Mouse (Mus musculus) neutrophil, adult 5-6 weeks (primary cell): ENCODE measurements at regions not wholly inside any gene's neighbourhood (a gene's known extent, or its start where the extent isn't known, plus 50 kb on each side); places are given as distances from the start of the nearest gene placed in this dataset.
"Not testable (repeated sequence)": the region's sequence is repeated elsewhere in the genome, so short reads cannot be mapped to it uniquely, and the experiment has no call there.

Source experiments
- ATAC-seq: fragments of 151-379, 151-347 bp; 2 replicates; pipeline ENCODE4 v1.8.0; 2017; ENCODE audit warnings: mild to moderate bottlenecking, moderate TSS enrichment; ENCODE audit not compliant: insufficient number of reproducible peaks, poor library complexity, low FRiP score, severe bottlenecking; ENCODE audit errors: extremely low read depth

DNA sequence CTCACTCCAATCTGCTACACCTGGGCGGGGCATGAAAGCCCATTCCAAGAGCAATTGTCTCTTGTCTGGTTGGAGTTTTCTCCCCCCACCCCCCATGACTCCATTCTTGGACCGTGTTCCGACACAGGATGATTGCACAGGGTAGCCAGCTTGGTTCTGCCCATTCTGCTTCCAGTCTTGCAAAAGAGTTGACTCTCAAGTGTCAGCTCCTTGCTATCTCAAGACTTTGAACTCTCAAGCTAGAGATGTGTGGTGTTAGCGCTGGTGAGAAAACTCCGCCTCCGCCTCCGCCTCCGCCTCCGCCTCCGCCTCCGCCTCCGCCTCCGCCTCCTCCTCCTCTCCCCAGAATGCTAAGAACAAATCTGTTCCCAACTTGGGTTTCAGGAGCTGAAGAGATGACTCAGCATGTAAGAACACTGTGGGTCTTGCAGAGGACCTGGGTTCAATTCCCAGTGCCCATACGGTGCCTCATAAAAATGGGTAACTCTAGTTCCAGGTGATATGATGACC, 135.1 kb downstream of the Bcat1 start:
- ATAC-seq, result no peak

- no peak for ATAC-seq
These were observed 137.3 kb downstream of the Bcat1 start for GRCm38 (mm10) chr6:144938613-144939236.

- no peak for ATAC-seq
These were observed 138.8 kb downstream of the Bcat1 start for GRCm38 (mm10) chr6:144937211-144937610.

GRCm38 (mm10) chr6:144933722-144934235, 142.2 kb downstream of the Bcat1 start:
- ATAC-seq, result no peak

DNA sequence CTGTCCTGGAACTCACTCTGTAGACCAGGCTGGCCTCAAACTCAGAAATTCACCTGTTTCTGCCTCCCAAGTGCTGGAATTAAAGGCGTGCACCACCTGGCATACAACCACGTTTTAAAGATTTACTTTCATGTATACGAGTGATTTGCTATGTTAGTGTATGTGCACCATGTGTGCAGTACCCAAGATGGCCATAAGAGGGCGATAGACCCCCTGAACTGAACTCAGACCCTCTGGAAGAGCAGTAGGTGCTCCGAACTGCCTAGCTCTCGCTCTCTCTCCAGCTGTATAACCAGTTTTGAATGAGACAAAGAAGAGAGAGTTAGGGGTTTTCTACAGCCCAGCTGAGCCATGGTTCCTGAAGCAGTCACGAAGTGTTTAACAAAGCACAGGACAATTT, 143.6 kb downstream of the Bcat1 start:
- ATAC-seq, result no peak

DNA sequence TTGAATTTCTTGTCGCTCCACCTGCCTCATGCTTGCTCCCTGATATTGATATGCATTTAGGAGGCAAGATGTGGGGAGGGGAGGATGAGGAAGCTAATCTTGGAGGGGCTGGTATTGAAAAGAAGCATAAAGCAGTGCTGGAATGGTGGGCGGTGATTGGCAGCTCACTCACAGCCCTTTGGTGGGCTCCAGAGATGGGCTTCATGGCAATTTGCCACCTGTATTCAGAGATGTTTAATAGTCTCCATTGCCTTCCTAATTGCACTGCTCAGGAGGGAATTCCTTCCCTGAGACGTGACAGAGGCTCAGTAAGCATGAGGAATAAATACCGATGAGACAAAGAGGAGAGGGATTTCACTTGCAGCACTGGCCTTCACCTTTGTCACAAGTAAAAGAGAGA, 146.0 kb downstream of the Bcat1 start:
- ATAC-seq, result no peak

DNA sequence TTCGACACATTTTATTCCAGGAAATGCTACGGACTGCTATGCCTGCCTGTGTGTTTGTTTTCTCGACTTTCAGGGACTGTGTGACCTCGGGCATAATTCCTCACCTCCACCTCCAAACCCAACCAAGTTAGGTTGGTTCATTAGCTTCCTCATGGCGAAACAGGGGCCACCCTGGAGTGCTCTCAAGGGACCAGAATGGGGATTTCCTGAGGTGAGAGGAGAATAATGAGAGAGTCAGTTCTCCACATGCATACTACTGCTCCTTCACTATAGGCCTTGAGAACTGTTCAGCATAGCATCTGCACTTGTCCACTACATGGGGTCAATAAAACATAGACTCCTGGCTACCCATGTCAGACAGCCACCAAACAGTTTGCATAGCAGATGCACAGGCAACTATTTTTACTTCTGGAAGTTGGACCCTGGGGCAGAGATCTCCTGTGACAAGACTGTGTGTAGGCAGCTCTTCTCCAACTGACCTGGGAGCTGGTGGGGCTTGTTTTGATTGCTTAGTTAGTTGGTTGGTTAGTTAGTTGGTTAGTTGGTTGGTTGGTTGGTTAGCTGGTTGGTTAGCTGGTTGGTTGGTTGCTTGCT, 146.6 kb downstream of the Bcat1 start:
- ATAC-seq, result no peak

DNA sequence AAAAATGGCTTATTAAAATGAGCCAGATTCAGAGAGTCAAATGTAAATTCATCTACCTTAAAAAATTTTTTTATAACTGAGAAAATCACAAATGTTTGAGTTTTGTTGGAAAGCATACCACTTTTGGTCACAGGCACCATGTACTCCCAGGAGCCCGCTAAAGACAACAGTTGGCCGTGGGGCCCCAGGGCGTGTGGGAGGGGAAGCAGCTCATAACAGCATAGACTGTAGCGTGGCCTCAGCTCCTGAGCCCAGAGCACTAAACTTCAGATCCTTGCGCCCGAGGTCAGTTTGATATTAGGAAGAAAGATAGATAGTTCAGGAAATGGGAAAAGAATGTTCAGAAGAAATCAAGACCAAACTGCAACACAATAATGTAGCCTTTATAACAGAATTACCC, 145.8 kb upstream of the Sox5 start:
- no peak for ATAC-seq

- peak; percentile 74 for ATAC-seq
These were observed 141.0 kb upstream of the Sox5 start for GRCm38 (mm10) chr6:144922762-144923161.

GRCm38 (mm10) chr6:144919750-144920149, 138.0 kb upstream of the Sox5 start:
- peak; percentile 45 for ATAC-seq

DNA sequence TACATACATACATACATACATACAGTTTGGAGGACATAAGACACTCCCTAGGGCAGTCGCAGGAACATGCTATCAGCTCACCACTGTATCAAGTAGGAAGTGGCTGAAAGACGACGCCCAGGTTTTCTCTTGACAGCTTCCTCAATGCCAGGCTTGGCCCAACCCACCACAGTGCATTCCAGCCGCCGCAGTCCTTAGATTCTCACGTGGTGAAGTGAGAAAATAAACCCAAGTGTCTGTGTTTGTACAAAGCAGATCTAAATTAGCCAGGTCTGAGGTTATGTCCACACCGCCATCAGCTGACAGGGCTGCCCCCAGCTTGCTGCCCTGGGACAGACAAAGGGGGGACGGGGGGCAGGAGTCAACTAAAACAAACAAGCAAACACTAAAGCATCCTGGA, 135.4 kb upstream of the Sox5 start:
- ATAC-seq, result peak; percentile 50; the same call in 1 of the 2 replicates

- ATAC-seq, result no peak
These were observed 130.0 kb upstream of the Sox5 start for GRCm38 (mm10) chr6:144911781-144912180.

GRCm38 (mm10) chr6:144910392-144910791, 128.6 kb upstream of the Sox5 start:
- ATAC-seq, result peak; percentile 31; the same call in 1 of the 2 replicates

- no peak for ATAC-seq
These were observed 126.9 kb upstream of the Sox5 start for GRCm38 (mm10) chr6:144908646-144909045.

DNA sequence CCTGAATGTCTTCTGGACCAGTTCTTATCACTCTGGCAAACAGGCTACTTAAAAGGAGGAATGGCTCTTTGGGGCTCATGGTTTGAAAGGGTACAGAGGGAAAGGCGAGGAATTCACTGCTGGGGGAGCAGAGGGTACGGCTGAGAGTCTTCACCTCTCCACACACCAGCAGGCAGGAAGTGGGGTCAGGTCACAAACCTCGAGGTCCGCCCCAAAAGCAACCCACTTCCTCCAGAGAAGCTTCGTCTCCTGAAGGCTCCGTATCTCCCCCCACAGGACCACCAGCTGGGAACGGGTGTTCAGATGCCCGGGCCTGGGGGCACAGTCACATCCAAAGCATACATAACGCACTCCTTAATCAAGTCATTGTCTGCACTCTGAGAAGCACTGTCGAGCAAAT, 121.4 kb upstream of the Sox5 start:
- ATAC-seq, result peak; percentile 21; the same call in 1 of the 2 replicates

DNA sequence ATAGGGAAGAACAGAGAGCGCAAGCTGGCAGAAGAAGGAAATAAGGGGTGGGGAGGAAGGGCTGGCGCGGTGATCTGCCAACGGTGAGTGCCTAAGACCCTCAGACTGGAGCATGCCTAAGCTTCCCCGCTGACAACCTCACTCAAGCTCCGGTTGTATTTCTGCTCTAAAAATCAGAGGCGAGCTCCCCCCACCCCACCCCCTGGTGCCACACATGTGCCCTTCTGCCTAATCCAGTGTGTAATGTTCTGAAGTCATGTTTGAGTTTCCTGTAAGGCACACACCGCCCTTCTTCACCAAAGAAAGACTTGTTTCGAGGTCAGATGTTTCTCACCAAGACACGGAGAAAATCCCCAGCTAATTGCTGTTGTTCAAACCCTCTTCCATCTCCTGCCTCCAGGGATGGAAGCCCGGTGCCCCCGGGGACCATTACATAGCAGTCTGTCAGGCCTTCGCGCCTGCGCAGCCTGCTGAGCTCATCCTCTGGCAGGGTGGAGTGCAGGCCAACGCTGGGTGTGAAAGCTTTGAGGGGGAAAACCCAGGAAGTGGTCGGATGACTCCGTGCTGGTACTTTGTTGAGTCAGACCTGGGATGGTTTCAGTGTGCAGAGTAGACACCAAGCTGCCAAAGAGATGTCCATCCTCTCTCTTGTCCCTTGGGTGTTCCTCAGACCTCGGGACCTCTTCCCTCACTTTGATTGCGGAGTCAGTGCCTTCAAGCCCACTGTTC, 120.7 kb upstream of the Sox5 start:
- peak; percentile 84 for ATAC-seq

- 0 out of 2 replicates have a peak, but pooled peaks have one; percentile 34 for ATAC-seq
These were observed 120.0 kb upstream of the Sox5 start for GRCm38 (mm10) chr6:144901825-144902224.

DNA sequence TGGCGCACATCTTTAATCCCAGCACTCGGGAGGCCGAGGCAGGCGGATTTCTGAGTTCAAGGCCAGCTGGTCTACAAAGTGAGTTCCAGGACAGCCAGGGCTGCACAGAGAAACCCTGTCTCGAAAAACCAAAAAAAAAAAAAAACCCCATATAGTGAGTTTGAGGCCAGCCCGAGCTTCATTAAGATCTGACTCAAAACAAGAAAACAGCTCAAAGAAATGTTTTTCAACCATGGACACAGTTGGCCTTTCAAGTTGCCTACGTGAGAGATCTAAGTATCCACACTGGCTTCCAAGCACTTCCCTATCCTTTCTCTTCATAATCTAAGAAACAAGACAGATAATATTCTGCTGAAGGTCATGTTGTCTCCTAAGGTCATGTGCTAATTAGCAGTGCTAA, 119.1 kb upstream of the Sox5 start:
- ATAC-seq, result not testable (repeated sequence)

- no peak for ATAC-seq
These were observed 115.7 kb upstream of the Sox5 start for GRCm38 (mm10) chr6:144897526-144897925.

- no peak for ATAC-seq
These were observed 109.1 kb upstream of the Sox5 start for GRCm38 (mm10) chr6:144890914-144891313.
